Mouse (Mus musculus) intestine, embryonic 14.5 days (tissue): Measurements from ENCODE around the gene Ugt1a1. TPM values are rescaled to one million over a fixed set of nuclear protein-coding genes. Genes with fewer than 3 reads are reported as not detected.

ENCODE experiments used
- ATAC-seq: fragments of 200-750 bp; cut with Nextera tagmentation; replicated peaks from 2 replicates; pipeline ENCODE4 v1.8.0; 2017; ENCODE audit warnings: low read depth, moderate number of reproducible peaks, moderate TSS enrichment, moderate library complexity; ENCODE audit not compliant: low FRiP score, low TSS enrichment
- DNase-seq: peaks from one replicate; pipeline ENCODE4 v3.0.0-alpha.2; 2018; ENCODE audit warnings: low spot score
- H3K27ac ChIP-seq: fragments of 300-500 bp; sonication (generic); 2 replicates; pipeline ENCODE4 v1.5.1; 2014; ENCODE audit warnings: low read depth, mild to moderate bottlenecking, control low read depth
- H3K27me3 ChIP-seq: fragments of 300-500 bp; sonication (generic); replicated peaks from 2 replicates; pipeline ENCODE4 v1.6.1; 2014; ENCODE audit warnings: low read length, control low read depth; ENCODE audit not compliant: control insufficient read depth, insufficient read depth
- H3K36me3 ChIP-seq: fragments of 300-500 bp; sonication (generic); 2 replicates; pipeline ENCODE4 v1.6.1; 2014; ENCODE audit warnings: low read length, control low read depth; ENCODE audit not compliant: control insufficient read depth, insufficient read depth
- H3K4me1 ChIP-seq: fragments of 300-500 bp; sonication (generic); replicated peaks from 2 replicates; pipeline ENCODE4 v1.6.1; 2014; ENCODE audit warnings: low read length, control low read depth, mixed read lengths; ENCODE audit not compliant: control insufficient read depth, insufficient read depth
- H3K4me2 ChIP-seq: fragments of 300-500 bp; sonication (generic); 2 replicates; pipeline ENCODE4 v1.6.1; 2014; ENCODE audit warnings: low read length
- H3K4me3 ChIP-seq: fragments of 300-500 bp; sonication (generic); 2 replicates; pipeline ENCODE4 v1.5.1; 2014; ENCODE audit warnings: low read depth, low read length, control low read depth, mixed read lengths
- H3K9ac ChIP-seq: fragments of 300-500 bp; sonication (generic); 2 replicates; pipeline ENCODE4 v1.6.1; 2014; ENCODE audit warnings: mild to moderate bottlenecking, low read length
- H3K9me3 ChIP-seq: fragments of 300-500 bp; sonication (generic); 2 replicates; pipeline ENCODE4 v1.6.1; 2016; ENCODE audit warnings: low read length, control low read depth; ENCODE audit not compliant: control insufficient read depth
- WGBS: fragments of 180-500 bp; shearing (Covaris S2); extraction: QIAGEN DNeasy Blood & Tissue Kit; methylation state at CpG from one replicate; pipeline ENCODE4 v1.1.7; 2014; 5-methylcytosine and 5-hydroxymethylcytosine counted together
- polyA plus RNA-seq: library from polyadenylated mRNA; unstranded; fragments of >200 nt; fragmentation: Nextera tagmentation; extraction: Ambion mirVana; gene quantifications from 2 replicates; pipeline ENCODE4 v1.2.1, GENCODE M21; 2014

Gene Ugt1a1
- polyA plus RNA-seq, 1 experiment from 2014 or later: 3.3 TPM

- no peaks in the 10 kb centered on the region for H3K36me3 ChIP-seq
- H3K27ac ChIP-seq: no peak within 1 kb of the TSS
- no peak for DNase-seq
- 70% methylated on average over 7 of the region's 7 CpGs for WGBS
- H3K4me2 ChIP-seq: no peak within 1 kb of the TSS
- no peak within 1 kb of the TSS for H3K9ac ChIP-seq
- no peak within 1 kb of the TSS for H3K4me3 ChIP-seq
- ATAC-seq: no peak
- H3K9me3 ChIP-seq: peaks cover 4% of the 10 kb centered on the region; the same call in 1 of the 2 replicates
- H3K27me3 ChIP-seq: no peaks in the 10 kb centered on the region
- H3K4me1 ChIP-seq: peaks cover 5% of the 10 kb centered on the region; the same call in 1 of the 2 replicates
These were observed 11.3 kb upstream of the Ugt1a1 start, which contains the start of gene Ugt1a2 for GRCm38 (mm10) chr1:88200456-88200855. TSS of gene Ugt1a2 (plus strand) at chr1:88200601.

GRCm38 (mm10) chr1:88205294-88205922, 6.4 kb upstream of the Ugt1a1 start, which contains the start of gene Dnajb3:
TSS of gene Dnajb3 (minus strand) at chr1:88205782.
- ATAC-seq: peak; percentile 97
- WGBS: 6% methylated on average over 55 of the region's 62 CpGs
- no peak within 1 kb of the TSS for H3K27ac ChIP-seq
- H3K36me3 ChIP-seq: no peaks in the 10 kb centered on the region
- no peaks in the 10 kb centered on the region for H3K27me3 ChIP-seq
- DNase-seq: peak; percentile 90
- H3K9me3 ChIP-seq: peaks cover 4% of the 10 kb centered on the region; the same call in 1 of the 2 replicates
- H3K4me2 ChIP-seq: peak within 1 kb of the TSS; percentile 76
- peak within 1 kb of the TSS; percentile 47 for H3K4me3 ChIP-seq
- H3K4me1 ChIP-seq: peaks cover 7% of the 10 kb centered on the region; the same call in 1 of the 2 replicates
- H3K9ac ChIP-seq: peak within 1 kb of the TSS; percentile 61

- Histone ChIP-seq H3K9ac (no peak overlapping the region), H3K4me2 (no peak overlapping the region), H3K4me3 (no peak overlapping the region), H3K27ac (no peak overlapping the region), H3K36me3 (no peaks in the 10 kb centered on the region), H3K9me3 (peaks cover 11% of the 10 kb centered on the region), H3K4me1 (peaks cover 7% of the 10 kb centered on the region; the same call in 1 of the 2 replicates), H3K27me3 (no peaks in the 10 kb centered on the region)
- ATAC-seq (no peak), DNase-seq (no peak)
- WGBS: 70% methylated on average over 2 of the region's 2 CpGs
These were observed 4.8 kb upstream of the Ugt1a1 start for GRCm38 (mm10) chr1:88206843-88207479.

- DNase-seq (peak; percentile 52), ATAC-seq (no peak)
- no peaks in the 10 kb centered on the region for H3K4me1 ChIP-seq
- H3K9ac ChIP-seq: no peak overlapping the region
- no peak overlapping the region for H3K4me2 ChIP-seq
- no peaks in the 10 kb centered on the region for H3K27me3 ChIP-seq
- H3K9me3 ChIP-seq: peaks cover 51% of the 10 kb centered on the region
- no peak overlapping the region for H3K4me3 ChIP-seq
- WGBS: 60% methylated on average over 8 of the region's 8 CpGs
- H3K36me3 ChIP-seq: no peaks in the 10 kb centered on the region
- H3K27ac ChIP-seq: no peak overlapping the region
These were observed 734 bp downstream of the Ugt1a1 start for GRCm38 (mm10) chr1:88212341-88213045.

- DNase-seq: no peak
- WGBS: 73% methylated on average over 1 of the region's 1 CpGs
These were observed 1.3 kb downstream of the Ugt1a1 start for GRCm38 (mm10) chr1:88213061-88213460.

GRCm38 (mm10) chr1:88213766-88214461, 2.2 kb downstream of the Ugt1a1 start:
- DNase-seq (peak; percentile 62), ATAC-seq (0 out of 2 replicates have a peak, but pooled peaks have one; percentile 7)
- 79% methylated on average over 2 of the region's 2 CpGs for WGBS
- Histone ChIP-seq H3K9ac (no peak overlapping the region), H3K4me1 (no peaks in the 10 kb centered on the region), H3K27ac (no peak overlapping the region), H3K4me3 (no peak overlapping the region), H3K36me3 (no peaks in the 10 kb centered on the region), H3K4me2 (no peak overlapping the region), H3K9me3 (peaks cover 53% of the 10 kb centered on the region), H3K27me3 (no peaks in the 10 kb centered on the region)

More at GRCm38 (mm10) chr1:88213061-88213460, 1.3 kb downstream of the Ugt1a1 start:
- H3K27me3 ChIP-seq: no peaks in the 10 kb centered on the region
- no peaks in the 10 kb centered on the region for H3K4me1 ChIP-seq
- no peak overlapping the region for H3K9ac ChIP-seq
- H3K9me3 ChIP-seq: peaks cover 53% of the 10 kb centered on the region
- H3K36me3 ChIP-seq: no peaks in the 10 kb centered on the region
- H3K27ac ChIP-seq: no peak overlapping the region
- H3K4me2 ChIP-seq: no peak overlapping the region
- ATAC-seq: no peak
- H3K4me3 ChIP-seq: no peak overlapping the region

GRCm38 (mm10) chr1:88214462-88214952, 2.7 kb downstream of the Ugt1a1 start:
- Histone ChIP-seq H3K27ac (no peak overlapping the region), H3K9ac (no peak overlapping the region), H3K27me3 (no peaks in the 10 kb centered on the region), H3K4me1 (no peaks in the 10 kb centered on the region), H3K9me3 (peaks cover 53% of the 10 kb centered on the region), H3K4me3 (no peak overlapping the region), H3K36me3 (no peaks in the 10 kb centered on the region), H3K4me2 (no peak overlapping the region)
- ATAC-seq: no peak
- no peak for DNase-seq
- WGBS: 78% methylated on average over 2 of the region's 2 CpGs
